Mouse (Mus musculus): Measurements from ENCODE around the gene 1600014C23Rik.

- TF ChIP-seq CTCF (IDR thresholded peaks at IDR 0.05; ENCODE audit: borderline replicate concordance, insufficient read depth, low read depth, low read length) (no peak), POLR2A (IDR thresholded peaks at IDR 0.05; ENCODE audit: borderline replicate concordance, insufficient read depth, low read length) (no peak)
These were observed 15.5 kb upstream of the 1600014C23Rik start for GRCm38 (mm10) chr17:45749100-45749499.

Data from cerebellum, adult 2 months (tissue).